Mouse (Mus musculus) colon, adult 2 months (tissue): ENCODE data around the gene Tnfrsf9. TPM values are rescaled to one million over a fixed set of nuclear protein-coding genes. Genes with fewer than 3 reads are reported as not detected.

Experiments
- polyA plus RNA-seq: library from polyadenylated mRNA; depleted of rRNA; stranded (reverse); fragments of >200 nt; gene quantifications from 2 replicates; pipeline ENCODE4 v1.2.3, GENCODE M21; 2012; rRNA removed

Tnfrsf9 gene
- polyA plus RNA-seq, result 0.24 and 0.47 TPM in 2 replicates

GRCm38 (mm10) chr4:150914290-150914733 is at the start of gene Tnfrsf9, which contains the start of gene Park7:
TSS of gene Tnfrsf9 (plus strand) at chr4:150914562.
TSS of gene Park7 (minus strand) at chr4:150914437.

Other genes starting within 250 kb of the Tnfrsf9 start
- gene Errfi1, start 60.6 kb upstream of the Tnfrsf9 start, polyA plus RNA-seq, result 25.3 and 30.1 TPM in 2 replicates
- gene Park7, start 125 bp upstream of the Tnfrsf9 start, polyA plus RNA-seq, result 64.3 and 66.4 TPM in 2 replicates
- gene Uts2, start 82.5 kb downstream of the Tnfrsf9 start, polyA plus RNA-seq, result not detected in 2 replicates
- 6.3 and 9.9 TPM in 2 replicates for gene Per3, start 130.1 kb downstream of the Tnfrsf9 start, polyA plus RNA-seq
- 26.3 and 30.3 TPM in 2 replicates for gene Vamp3, start 143.4 kb downstream of the Tnfrsf9 start, polyA plus RNA-seq
- gene Gm13090, start 175.0 kb downstream of the Tnfrsf9 start, polyA plus RNA-seq, result not detected in 2 replicates